Mouse (Mus musculus) hindbrain, embryonic 15.5 days (tissue): ENCODE results near the gene Mtmr4. TPM values are rescaled to one million over a fixed set of nuclear protein-coding genes. Genes with fewer than 3 reads are reported as not detected.

Experiments
- ATAC-seq: fragments of 200-750 bp; cut with Nextera tagmentation; 2 replicates; pipeline ENCODE4 v1.8.0; 2017; ENCODE audit warnings: low read depth, moderate number of reproducible peaks, moderate TSS enrichment; ENCODE audit not compliant: low FRiP score
- H3K27ac ChIP-seq: fragments of 300-500 bp; sonication (generic); replicated peaks from 2 replicates; pipeline ENCODE4 v1.5.1; 2015; ENCODE audit warnings: mild to moderate bottlenecking, inconsistent platforms
- H3K27me3 ChIP-seq: fragments of 300-500 bp; sonication (generic); 2 replicates; pipeline ENCODE4 v1.6.1; 2015; ENCODE audit warnings: control low read depth, inconsistent platforms
- H3K36me3 ChIP-seq: fragments of 300-500 bp; sonication (generic); 2 replicates; pipeline ENCODE4 v1.6.1; 2015; ENCODE audit warnings: control low read depth, inconsistent platforms
- H3K4me1 ChIP-seq: fragments of 300-500 bp; sonication (generic); replicated peaks from 2 replicates; pipeline ENCODE4 v1.6.1; 2015; ENCODE audit warnings: control low read depth, inconsistent platforms
- H3K4me2 ChIP-seq: fragments of 300-500 bp; sonication (generic); 2 replicates; pipeline ENCODE4 v1.6.1; 2015; ENCODE audit warnings: moderate library complexity, mild to moderate bottlenecking, inconsistent platforms
- H3K4me3 ChIP-seq: fragments of 300-500 bp; sonication (generic); 2 replicates; pipeline ENCODE4 v1.5.1; 2015; ENCODE audit warnings: mild to moderate bottlenecking, inconsistent platforms
- H3K9ac ChIP-seq: fragments of 300-500 bp; sonication (generic); 2 replicates; pipeline ENCODE4 v1.6.1; 2015; ENCODE audit warnings: inconsistent platforms
- H3K9me3 ChIP-seq: fragments of 300-500 bp; sonication (generic); 2 replicates; pipeline ENCODE4 v1.6.1; 2016; ENCODE audit warnings: control low read depth, inconsistent platforms
- WGBS: fragments of 180-500 bp; shearing (Covaris S2); methylation state at CpG from one replicate; pipeline ENCODE4 v1.1.7; 2015; 5-methylcytosine and 5-hydroxymethylcytosine counted together
- polyA plus RNA-seq: library from polyadenylated mRNA; unstranded; fragments of >200 nt; fragmentation: Nextera tagmentation; extraction: Ambion mirVana; gene quantifications from 2 replicates; pipeline ENCODE4 v1.2.1, GENCODE M21; 2015

Mtmr4 gene
- polyA plus RNA-seq, 1 experiment from 2014 or later = 50.7 TPM

GRCm38 (mm10) chr11:87573751-87574150 lies 18.2 kb upstream of the Mtmr4 start:
- no peak for ATAC-seq
- no peak overlapping the region for H3K9ac ChIP-seq
- H3K4me1 ChIP-seq = peaks cover 11% of the 10 kb centered on the region
- 73% methylated on average over 7 of the region's 7 CpGs for WGBS
- H3K27ac ChIP-seq = no peak overlapping the region
- H3K9me3 ChIP-seq = no peaks in the 10 kb centered on the region
- H3K4me3 ChIP-seq = no peak overlapping the region
- H3K4me2 ChIP-seq = no peak overlapping the region
- no peaks in the 10 kb centered on the region for H3K36me3 ChIP-seq
- no peaks in the 10 kb centered on the region for H3K27me3 ChIP-seq

- H3K27ac ChIP-seq = no peak overlapping the region
- no peaks in the 10 kb centered on the region for H3K9me3 ChIP-seq
- no peak for ATAC-seq
- no peak overlapping the region for H3K4me2 ChIP-seq
- no peak overlapping the region for H3K9ac ChIP-seq
- WGBS = 63% methylated on average over 21 of the region's 21 CpGs
- H3K4me1 ChIP-seq = peaks cover 16% of the 10 kb centered on the region
- no peak overlapping the region for H3K4me3 ChIP-seq
- H3K27me3 ChIP-seq = no peaks in the 10 kb centered on the region
- H3K36me3 ChIP-seq = no peaks in the 10 kb centered on the region
These were observed 17.3 kb upstream of the Mtmr4 start for GRCm38 (mm10) chr11:87574520-87575180.

GRCm38 (mm10) chr11:87577601-87578248 lies 14.2 kb upstream of the Mtmr4 start:
- peak overlapping the region; percentile 62 for H3K9ac ChIP-seq
- ATAC-seq = no peak

GRCm38 (mm10) chr11:87578249-87578962 lies 13.6 kb upstream of the Mtmr4 start:
- Histone ChIP-seq H3K4me1 (peaks cover 16% of the 10 kb centered on the region), H3K36me3 (no peaks in the 10 kb centered on the region), H3K4me2 (peak overlapping the region; percentile 88), H3K27me3 (no peaks in the 10 kb centered on the region), H3K9me3 (no peaks in the 10 kb centered on the region), H3K9ac (peak overlapping the region; percentile 62), H3K4me3 (peak overlapping the region; percentile 51), H3K27ac (peak overlapping the region; percentile 70)
- peak; percentile 83 for ATAC-seq
- WGBS = under 1% methylated on average over 40 of the region's 40 CpGs

More at GRCm38 (mm10) chr11:87577601-87578248, 14.2 kb upstream of the Mtmr4 start:
- WGBS = 20% methylated on average over 6 of the region's 6 CpGs
- H3K4me3 ChIP-seq = peak overlapping the region; percentile 51
- H3K9me3 ChIP-seq = no peaks in the 10 kb centered on the region
- no peaks in the 10 kb centered on the region for H3K27me3 ChIP-seq
- peak overlapping the region; percentile 70; the same call in 1 of the 2 replicates for H3K27ac ChIP-seq
- H3K36me3 ChIP-seq = no peaks in the 10 kb centered on the region
- H3K4me2 ChIP-seq = peak overlapping the region; percentile 88
- peaks cover 16% of the 10 kb centered on the region for H3K4me1 ChIP-seq

GRCm38 (mm10) chr11:87578963-87579601 lies 12.9 kb upstream of the Mtmr4 start:
- H3K9me3 ChIP-seq = no peaks in the 10 kb centered on the region
- H3K4me3 ChIP-seq = peak overlapping the region; percentile 51
- peaks cover 16% of the 10 kb centered on the region for H3K4me1 ChIP-seq
- WGBS = 14% methylated on average over 10 of the region's 10 CpGs
- H3K9ac ChIP-seq = peak overlapping the region; percentile 62
- peak; percentile 55; the same call in 1 of the 2 replicates for ATAC-seq
- peak overlapping the region; percentile 70 for H3K27ac ChIP-seq
- H3K4me2 ChIP-seq = peak overlapping the region; percentile 88
- H3K27me3 ChIP-seq = no peaks in the 10 kb centered on the region
- H3K36me3 ChIP-seq = no peaks in the 10 kb centered on the region

- peaks cover 16% of the 10 kb centered on the region for H3K4me1 ChIP-seq
- no peak for ATAC-seq
- H3K27me3 ChIP-seq = no peaks in the 10 kb centered on the region
- no peak overlapping the region for H3K4me2 ChIP-seq
- H3K9me3 ChIP-seq = no peaks in the 10 kb centered on the region
- WGBS = 19% methylated on average over 1 of the region's 1 CpGs
- no peaks in the 10 kb centered on the region for H3K36me3 ChIP-seq
- no peak overlapping the region for H3K4me3 ChIP-seq
- no peak overlapping the region; the same call in 1 of the 2 replicates for H3K27ac ChIP-seq
- H3K9ac ChIP-seq = no peak overlapping the region
These were observed 12.2 kb upstream of the Mtmr4 start for GRCm38 (mm10) chr11:87579713-87580112.

- Histone ChIP-seq H3K9me3 (no peaks in the 10 kb centered on the region), H3K36me3 (no peaks in the 10 kb centered on the region), H3K27ac (no peak overlapping the region), H3K27me3 (no peaks in the 10 kb centered on the region), H3K4me1 (peaks cover 16% of the 10 kb centered on the region), H3K9ac (no peak overlapping the region), H3K4me2 (no peak overlapping the region), H3K4me3 (no peak overlapping the region)
- ATAC-seq = no peak
- 50% methylated on average over 9 of the region's 10 CpGs for WGBS
These were observed 11.3 kb upstream of the Mtmr4 start for GRCm38 (mm10) chr11:87580543-87581085.

- no peaks in the 10 kb centered on the region for H3K36me3 ChIP-seq
- H3K27me3 ChIP-seq = no peaks in the 10 kb centered on the region
- no peak overlapping the region for H3K4me2 ChIP-seq
- no peak for ATAC-seq
- H3K27ac ChIP-seq = no peak overlapping the region
- no peaks in the 10 kb centered on the region for H3K9me3 ChIP-seq
- no peak overlapping the region for H3K4me3 ChIP-seq
- H3K9ac ChIP-seq = no peak overlapping the region
- 91% methylated on average over 12 of the region's 12 CpGs for WGBS
- peaks cover 16% of the 10 kb centered on the region for H3K4me1 ChIP-seq
These were observed 10.6 kb upstream of the Mtmr4 start for GRCm38 (mm10) chr11:87581161-87581865.

- Histone ChIP-seq H3K4me3 (no peak overlapping the region), H3K4me1 (peaks cover 16% of the 10 kb centered on the region), H3K27ac (no peak overlapping the region), H3K9me3 (no peaks in the 10 kb centered on the region), H3K4me2 (no peak overlapping the region), H3K9ac (no peak overlapping the region), H3K36me3 (no peaks in the 10 kb centered on the region), H3K27me3 (no peaks in the 10 kb centered on the region)
- ATAC-seq = no peak
- 89% methylated on average over 8 of the region's 8 CpGs for WGBS
These were observed 9.8 kb upstream of the Mtmr4 start for GRCm38 (mm10) chr11:87581933-87582710.

GRCm38 (mm10) chr11:87583291-87584034 lies 8.5 kb upstream of the Mtmr4 start:
- Histone ChIP-seq H3K9me3 (no peaks in the 10 kb centered on the region), H3K4me2 (no peak overlapping the region), H3K27ac (no peak overlapping the region), H3K4me3 (no peak overlapping the region), H3K4me1 (peaks cover 5% of the 10 kb centered on the region), H3K27me3 (no peaks in the 10 kb centered on the region), H3K9ac (no peak overlapping the region), H3K36me3 (no peaks in the 10 kb centered on the region)
- ATAC-seq = no peak
- 86% methylated on average over 6 of the region's 6 CpGs for WGBS
